Mouse (Mus musculus) spleen, adult 2 months (tissue): ENCODE results near the gene Nom1.

ENCODE experiments used
- CTCF ChIP-seq: fragments of 200-500 bp; IDR thresholded peaks from 2 replicates; pipeline ENCODE4 v1.5.1; 2011; ENCODE audit warnings: mild to moderate bottlenecking, inconsistent platforms; ENCODE audit not compliant: insufficient read depth, insufficient read length, insufficient replicate concordance; ENCODE audit errors: extremely low read depth
- POLR2A ChIP-seq: fragments of 200-500 bp; IDR thresholded peaks from 2 replicates; pipeline ENCODE4 v1.6.1; 2011; ENCODE audit warnings: low read depth, low read length, inconsistent platforms

DNA sequence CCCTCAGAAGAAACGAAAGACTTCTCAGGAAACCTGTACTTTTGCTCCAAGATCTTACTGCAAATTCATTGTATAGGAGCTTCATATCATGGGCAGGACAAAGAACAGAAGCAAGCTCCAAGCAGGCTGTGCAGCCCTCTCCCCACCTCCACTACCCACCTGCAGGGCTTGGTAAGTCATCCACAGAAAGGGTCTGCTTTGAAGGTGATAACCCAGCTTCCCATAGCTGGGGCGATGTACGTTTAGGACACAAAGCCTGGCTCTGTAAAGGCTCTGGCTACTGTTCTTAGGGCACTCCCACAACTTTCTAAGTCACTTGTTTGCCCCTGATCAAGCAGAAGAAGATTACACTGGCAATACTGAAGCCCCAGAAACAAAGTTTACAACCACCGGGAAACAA lies 49.3 kb downstream of the Nom1 start:
- no peak for TF ChIP-seq CTCF
- TF ChIP-seq POLR2A: no peak
